Mouse (Mus musculus) liver, embryonic 14.5 days (tissue): ENCODE results near the gene Tedc1. TPM values are rescaled to one million over a fixed set of nuclear protein-coding genes. Genes with fewer than 3 reads are reported as not detected.

Source experiments
- ATAC-seq: fragments of 200-750 bp; cut with Nextera tagmentation; 2 replicates; pipeline ENCODE4 v1.8.0; 2017; ENCODE audit warnings: moderate number of reproducible peaks, mild to moderate bottlenecking, moderate library complexity; ENCODE audit not compliant: insufficient read depth
- DNase-seq, 3 experiments: peaks; one replicate each; pipeline ENCODE4 v3.0.0-alpha.2; 2012 to 2013; ENCODE audit warnings: low read depth in 3 of 3, low spot score in 3 of 3
- H3K27ac ChIP-seq: fragments of 300-500 bp; sonication (generic); 2 replicates; pipeline ENCODE4 v1.5.1; 2014; ENCODE audit warnings: moderate library complexity, mild to moderate bottlenecking, control low read depth, inconsistent platforms
- H3K27me3 ChIP-seq: fragments of 300-500 bp; sonication (generic); 2 replicates; pipeline ENCODE4 v1.6.1; 2014; ENCODE audit warnings: mild to moderate bottlenecking, low read length, moderate library complexity; ENCODE audit not compliant: control insufficient read depth, insufficient read depth
- H3K36me3 ChIP-seq: fragments of 300-500 bp; sonication (generic); replicated peaks from 2 replicates; pipeline ENCODE4 v1.6.1; 2014; ENCODE audit warnings: low read depth; ENCODE audit not compliant: control insufficient read depth, insufficient read depth
- H3K4me1 ChIP-seq, 2 experiments: fragments of 200-500 bp in 1 of 2; fragments of 300-500 bp in 1 of 2; sonication (generic) in 1 of 2; replicated peaks; 2 replicates each; pipeline ENCODE4 v1.6.1; 2012 to 2014; ENCODE audit warnings: antibody characterized with exemption in 1 of 2, inconsistent platforms in 1 of 2, low read length in 1 of 2; ENCODE audit not compliant: control insufficient read depth in 2 of 2, insufficient read depth in 2 of 2
- H3K4me2 ChIP-seq: fragments of 300-500 bp; sonication (generic); 2 replicates; pipeline ENCODE4 v1.6.1; 2014; ENCODE audit warnings: low read depth, mild to moderate bottlenecking, control low read depth, moderate library complexity
- H3K4me3 ChIP-seq, 2 experiments: fragments of 200-500 bp in 1 of 2; fragments of 300-500 bp in 1 of 2; sonication (generic) in 1 of 2; 2 replicates each; pipeline ENCODE4 v1.5.1; 2012 to 2014; ENCODE audit warnings: low read depth in 2 of 2, low read length in 2 of 2, mild to moderate bottlenecking in 2 of 2, control low read depth in 1 of 2, inconsistent platforms in 1 of 2, moderate library complexity in 1 of 2; ENCODE audit not compliant: insufficient read depth in 1 of 2
- H3K9ac ChIP-seq: fragments of 300-500 bp; sonication (generic); replicated peaks from 2 replicates; pipeline ENCODE4 v1.6.1; 2014; ENCODE audit warnings: mild to moderate bottlenecking, control low read depth, moderate library complexity
- H3K9me3 ChIP-seq: fragments of 300-500 bp; sonication (generic); 2 replicates; pipeline ENCODE4 v1.6.1; 2016; ENCODE audit warnings: low read length, mixed read lengths; ENCODE audit not compliant: control insufficient read depth
- CTCF ChIP-seq: IDR thresholded peaks from 2 replicates; pipeline ENCODE4 v1.5.1; 2016; ENCODE audit warnings: antibody characterized with exemption, low read depth, control low read depth
- EP300 ChIP-seq: IDR thresholded peaks from 2 replicates; pipeline ENCODE4 v1.6.1; 2016; ENCODE audit warnings: antibody characterized with exemption, low read depth
- WGBS: fragments of 180-500 bp; shearing (Covaris S2); extraction: QIAGEN DNeasy Blood & Tissue Kit; methylation state at CpG from one replicate; pipeline ENCODE4 v1.1.7; 2014; ENCODE audit not compliant: insufficient replicate concordance; 5-methylcytosine and 5-hydroxymethylcytosine counted together
- polyA plus RNA-seq, 2 experiments: library from polyadenylated mRNA; depleted of rRNA in 1 of 2; stranded (reverse) in 1 of 2; unstranded in 1 of 2; fragments of >200 nt; fragmentation: Nextera tagmentation in 1 of 2; extraction: Ambion mirVana in 1 of 2; gene quantifications; 2 replicates each; pipeline versions ENCODE4 v1.2.1 to v1.2.3; 2012 to 2014

Gene Tedc1
- polyA plus RNA-seq, 2 experiments = 6.4 to 8.2 TPM

GRCm38 (mm10) chr12:113132567-113132966 is 23.7 kb upstream of the Tedc1 start:
- no peak overlapping the region for H3K4me3 ChIP-seq
- peaks cover 64% of the 10 kb centered on the region for H3K36me3 ChIP-seq
- H3K4me2 ChIP-seq = no peak overlapping the region
- no peak for TF ChIP-seq EP300
- no peak for TF ChIP-seq CTCF
- H3K4me1 ChIP-seq = no peaks in the 10 kb centered on the region
- no peak for ATAC-seq
- DNase-seq = no peak
- WGBS = 67% methylated on average over 2 of the region's 2 CpGs
- no peaks in the 10 kb centered on the region for H3K9me3 ChIP-seq
- no peak overlapping the region for H3K9ac ChIP-seq
- H3K27me3 ChIP-seq = no peaks in the 10 kb centered on the region
- no peak overlapping the region for H3K27ac ChIP-seq

GRCm38 (mm10) chr12:113133260-113133659 is 23.0 kb upstream of the Tedc1 start:
- 85% methylated on average over 9 of the region's 9 CpGs for WGBS
- Histone ChIP-seq H3K9ac (no peak overlapping the region), H3K4me1 (no peaks in the 10 kb centered on the region), H3K9me3 (no peaks in the 10 kb centered on the region), H3K4me3 (no peak overlapping the region), H3K27me3 (no peaks in the 10 kb centered on the region), H3K27ac (no peak overlapping the region), H3K4me2 (no peak overlapping the region), H3K36me3 (peaks cover 58% of the 10 kb centered on the region)
- no peak for ATAC-seq
- DNase-seq = no peak
- TF ChIP-seq EP300 (no peak), CTCF (no peak)

GRCm38 (mm10) chr12:113133861-113134403 is 22.3 kb upstream of the Tedc1 start:
- Histone ChIP-seq H3K36me3 (peaks cover 51% of the 10 kb centered on the region), H3K4me1 (no peaks in the 10 kb centered on the region), H3K4me3 (no peak overlapping the region), H3K9ac (no peak overlapping the region), H3K27me3 (no peaks in the 10 kb centered on the region), H3K27ac (no peak overlapping the region), H3K4me2 (no peak overlapping the region), H3K9me3 (no peaks in the 10 kb centered on the region)
- TF ChIP-seq CTCF (no peak), EP300 (no peak)
- WGBS = 69% methylated on average over 5 of the region's 5 CpGs
- ATAC-seq = no peak
- DNase-seq = no peak

GRCm38 (mm10) chr12:113134502-113134901 is 21.7 kb upstream of the Tedc1 start:
- Histone ChIP-seq H3K27me3 (no peaks in the 10 kb centered on the region), H3K27ac (no peak overlapping the region), H3K4me3 (no peak overlapping the region), H3K4me2 (no peak overlapping the region), H3K36me3 (peaks cover 47% of the 10 kb centered on the region), H3K9ac (no peak overlapping the region), H3K4me1 (peaks cover 2 to 3% of the 10 kb centered on the region in 2 experiments; a peak in 3 of 4 replicates), H3K9me3 (no peaks in the 10 kb centered on the region)
- TF ChIP-seq CTCF = no peak
- no peak for TF ChIP-seq EP300
- WGBS = 71% methylated on average over 4 of the region's 4 CpGs
- DNase-seq (no peak), ATAC-seq (no peak)

GRCm38 (mm10) chr12:113135401-113135800 is 20.8 kb upstream of the Tedc1 start:
- no peak for ATAC-seq
- 77% methylated on average over 7 of the region's 7 CpGs for WGBS

More at GRCm38 (mm10) chr12:113135401-113135800, 20.8 kb upstream of the Tedc1 start:
- no peaks in the 10 kb centered on the region for H3K9me3 ChIP-seq
- TF ChIP-seq EP300 (no peak), CTCF (no peak)
- peaks cover 39% of the 10 kb centered on the region for H3K36me3 ChIP-seq
- H3K9ac ChIP-seq = no peak overlapping the region
- no peak overlapping the region for H3K4me2 ChIP-seq
- no peak overlapping the region for H3K27ac ChIP-seq
- H3K4me1 ChIP-seq = peaks cover 6 to 7% of the 10 kb centered on the region in 2 experiments; a peak in 3 of 4 replicates
- H3K4me3 ChIP-seq = no peak overlapping the region
- no peak for DNase-seq
- H3K27me3 ChIP-seq = no peaks in the 10 kb centered on the region
